Mouse (Mus musculus): ENCODE data around the gene Ppa1.
"Not testable (repeated sequence)": the region's sequence is repeated elsewhere in the genome, so short reads cannot be mapped to it uniquely, and the experiment has no call there.

The Ppa1 gene

DNA sequence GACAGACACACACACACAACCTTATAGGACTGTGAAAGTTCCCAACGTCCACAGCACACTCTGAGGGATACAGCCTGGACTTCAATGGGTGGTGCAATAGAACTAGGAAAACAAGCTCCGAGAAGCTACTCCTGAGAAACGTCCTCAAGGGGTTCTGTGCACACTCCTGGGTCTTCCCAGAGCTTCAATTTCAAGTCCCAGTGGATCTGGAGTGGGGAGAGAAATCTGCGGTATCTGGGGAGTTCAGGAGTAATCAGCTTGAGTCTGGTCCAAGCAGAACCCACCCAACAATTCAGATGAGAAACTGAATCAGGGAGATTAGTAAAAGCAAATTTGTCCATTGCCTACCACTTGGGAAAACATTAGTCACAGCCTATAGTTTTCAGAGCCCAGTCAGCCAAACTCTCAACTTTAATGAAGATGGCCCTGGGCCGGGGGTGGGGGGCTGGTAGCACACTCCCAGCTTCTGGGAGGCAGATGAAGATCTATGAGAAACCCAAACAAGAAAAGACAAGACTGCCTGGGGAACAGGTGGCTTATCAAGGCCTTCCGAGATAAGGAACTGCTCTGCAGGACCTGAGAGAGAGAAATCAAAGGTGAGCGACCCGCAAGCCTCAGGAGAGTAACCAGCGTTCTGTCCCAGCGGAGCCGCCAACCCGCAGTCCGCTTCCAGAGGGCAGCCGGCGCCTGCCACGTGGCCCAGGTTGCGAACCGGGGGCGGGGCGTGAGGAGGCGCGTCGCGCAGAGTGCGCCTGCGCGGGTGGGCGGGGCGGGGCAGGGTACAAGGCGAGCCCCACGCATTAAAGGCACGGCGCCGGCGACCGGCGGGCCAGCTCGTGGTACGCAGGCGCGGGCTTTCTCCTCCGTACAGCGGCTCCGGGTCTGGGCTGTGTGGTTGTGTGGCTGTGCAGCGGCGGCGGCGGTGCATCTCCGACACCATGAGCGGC, at the start of gene Ppa1:
Ppa1 (plus strand) TSS at position 763 of the 947 bp plus-strand sequence.
- DNase-seq (ENCODE audit: low spot score) = peak; percentile 82

DNA sequence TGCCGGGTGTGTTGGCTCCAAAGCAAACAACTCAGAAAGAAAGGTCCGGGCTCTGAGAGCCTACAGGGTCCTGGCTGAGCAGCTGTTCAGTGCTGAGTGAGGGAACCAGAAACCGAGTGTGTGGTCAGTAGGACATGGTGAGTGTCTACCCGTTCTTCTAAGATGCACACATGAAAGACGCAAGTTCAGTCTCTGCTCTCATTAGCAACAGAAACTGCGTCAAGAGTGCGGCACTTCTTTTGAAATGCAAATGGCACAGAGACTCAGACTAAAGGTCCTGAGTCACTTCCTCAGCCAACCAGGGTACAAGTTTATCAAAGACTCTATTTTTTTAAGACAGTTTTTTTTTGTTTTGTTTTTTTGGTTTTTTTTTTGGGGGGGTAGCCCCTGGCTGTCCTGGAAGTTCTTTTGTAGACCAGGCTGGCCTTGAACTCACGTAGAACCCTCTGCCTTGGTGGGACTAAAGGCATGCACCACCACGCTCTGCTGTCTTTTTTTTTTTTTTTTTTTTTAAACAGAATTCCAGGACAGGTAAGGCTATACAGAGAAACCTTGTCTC, 48.7 kb upstream of the Ppa1 start:
- no peak for DNase-seq (ENCODE audit: low spot score)

DNA sequence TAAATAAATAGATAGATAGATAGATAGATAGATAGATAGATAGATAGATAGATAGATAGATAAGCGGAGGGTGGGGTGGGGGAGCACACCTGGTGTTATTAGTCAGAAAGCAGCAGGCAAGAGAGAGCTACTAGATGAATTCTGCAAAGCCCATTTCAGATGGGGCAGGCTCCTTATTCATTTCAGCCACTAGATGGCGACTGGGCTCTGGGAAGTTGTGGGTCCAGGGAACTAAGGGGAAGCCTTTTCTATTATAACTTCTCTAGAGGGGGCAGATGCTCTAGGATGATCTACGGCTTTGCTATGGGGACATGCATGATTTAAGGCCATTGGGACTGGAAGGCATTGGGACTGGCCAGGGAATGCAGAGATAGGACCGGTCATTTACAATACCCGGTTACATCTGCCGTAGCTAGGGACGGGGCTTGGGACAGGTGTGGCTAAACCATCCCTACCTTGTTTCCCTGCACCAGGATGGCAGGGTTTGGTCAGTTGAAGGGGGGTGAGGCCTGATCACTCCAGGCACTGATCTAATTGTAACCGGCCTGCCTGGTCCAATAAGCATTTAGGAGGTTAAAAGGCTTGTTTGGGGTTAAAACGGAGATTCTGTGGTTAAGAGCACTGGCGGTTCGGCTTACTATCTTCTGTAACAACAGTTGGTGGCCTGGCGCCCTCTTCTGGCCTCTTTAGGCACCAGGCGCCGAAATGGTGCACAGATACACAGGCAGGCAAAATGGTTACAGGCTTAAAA, 45.9 kb upstream of the Ppa1 start:
- no peak for DNase-seq (ENCODE audit: low spot score)

DNA sequence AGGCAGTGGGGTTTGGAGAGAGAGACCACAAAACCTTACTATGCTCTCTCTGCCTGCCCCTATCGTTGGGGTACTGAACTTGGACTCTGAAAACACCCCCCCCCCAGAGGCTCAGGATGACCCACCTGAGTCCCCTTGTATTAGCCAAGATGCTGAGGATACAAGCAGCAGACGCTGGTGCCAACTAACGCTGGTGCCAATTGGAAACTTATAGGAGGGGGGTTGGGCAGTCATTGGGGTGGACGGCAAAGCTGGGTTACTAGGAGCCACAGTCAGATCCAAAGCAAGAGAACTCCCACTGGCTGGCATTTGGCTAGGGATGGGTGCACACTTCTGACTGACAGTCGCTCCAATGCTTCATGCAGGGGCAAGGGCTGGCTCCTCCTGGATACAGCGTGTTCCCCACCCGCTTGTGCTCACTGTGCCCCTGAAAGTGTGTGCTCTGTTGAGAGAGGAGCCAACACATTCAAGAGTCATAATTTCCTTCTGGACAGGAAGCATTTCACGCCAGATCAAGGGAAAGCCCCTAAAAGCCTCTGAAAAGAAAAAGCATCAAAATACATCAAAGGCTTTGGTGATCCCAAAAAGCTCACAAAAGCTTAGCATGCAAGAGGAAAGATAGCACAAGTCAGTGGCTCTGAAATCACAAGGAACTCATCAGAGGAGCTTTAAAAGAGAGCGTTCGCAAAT, 43.8 kb upstream of the Ppa1 start:
- DNase-seq (ENCODE audit: low spot score) = no peak

DNA sequence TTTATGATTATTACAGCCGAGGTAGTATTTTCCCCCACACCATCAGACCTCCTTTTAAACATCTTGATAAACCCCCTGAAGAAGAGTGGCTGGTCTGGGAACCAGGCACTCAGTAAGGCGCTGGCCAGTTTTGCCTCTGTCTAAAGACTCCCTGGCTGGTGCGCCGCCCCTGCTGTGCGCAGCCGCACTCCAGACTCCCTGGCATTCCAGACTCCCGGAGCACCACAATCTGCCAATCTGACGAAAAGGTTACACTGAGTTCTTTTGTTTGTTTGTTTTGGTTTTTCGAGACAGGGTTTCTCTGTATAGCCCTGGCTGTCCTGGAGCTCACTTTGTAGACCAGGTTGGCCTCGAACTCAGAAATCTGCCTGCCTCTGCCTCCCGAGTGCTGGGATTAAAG, 43.0 kb upstream of the Ppa1 start:
- DNase-seq (ENCODE audit: low spot score) = not testable (repeated sequence)

DNA sequence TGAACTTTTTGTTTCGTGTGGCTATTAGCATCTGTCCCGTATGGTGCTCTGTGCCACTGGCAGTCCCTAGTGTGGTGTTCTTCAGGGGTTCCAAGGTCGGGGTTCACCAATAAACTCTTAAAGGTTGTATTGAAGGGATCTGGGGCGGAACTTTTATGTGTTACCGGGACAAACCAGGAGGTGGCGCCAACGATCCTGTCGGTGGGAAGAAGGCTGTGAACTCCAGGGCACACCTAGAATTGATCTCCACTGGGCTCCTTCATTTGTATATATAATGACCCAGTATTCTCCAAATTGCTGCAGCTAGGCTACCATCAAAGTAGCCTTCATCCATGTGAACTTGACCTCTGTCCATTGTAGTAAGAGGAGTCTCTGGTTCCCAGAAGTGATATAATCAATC, 42.5 kb upstream of the Ppa1 start:
- no peak for DNase-seq (ENCODE audit: low spot score)

DNA sequence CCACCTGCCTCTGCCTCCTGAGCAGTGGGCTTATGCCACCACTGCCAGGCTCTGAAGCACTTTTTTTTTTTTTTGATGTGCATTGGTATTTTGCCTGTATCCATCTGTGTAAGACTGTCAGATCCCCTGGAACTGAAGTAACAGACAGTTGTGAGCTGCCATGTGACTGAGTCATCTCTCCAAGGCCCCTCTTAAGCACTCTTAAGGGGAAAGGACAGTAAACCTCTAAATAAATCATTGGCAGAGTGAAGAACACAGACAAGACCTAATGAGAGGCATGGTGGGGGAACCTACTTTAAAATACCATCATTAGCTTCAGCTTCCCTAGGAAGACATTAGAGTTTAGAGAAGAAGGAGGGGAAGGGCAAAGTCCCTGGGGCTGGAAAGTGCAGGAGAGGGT, 40.1 kb upstream of the Ppa1 start:
- DNase-seq (ENCODE audit: low spot score) = no peak

DNA sequence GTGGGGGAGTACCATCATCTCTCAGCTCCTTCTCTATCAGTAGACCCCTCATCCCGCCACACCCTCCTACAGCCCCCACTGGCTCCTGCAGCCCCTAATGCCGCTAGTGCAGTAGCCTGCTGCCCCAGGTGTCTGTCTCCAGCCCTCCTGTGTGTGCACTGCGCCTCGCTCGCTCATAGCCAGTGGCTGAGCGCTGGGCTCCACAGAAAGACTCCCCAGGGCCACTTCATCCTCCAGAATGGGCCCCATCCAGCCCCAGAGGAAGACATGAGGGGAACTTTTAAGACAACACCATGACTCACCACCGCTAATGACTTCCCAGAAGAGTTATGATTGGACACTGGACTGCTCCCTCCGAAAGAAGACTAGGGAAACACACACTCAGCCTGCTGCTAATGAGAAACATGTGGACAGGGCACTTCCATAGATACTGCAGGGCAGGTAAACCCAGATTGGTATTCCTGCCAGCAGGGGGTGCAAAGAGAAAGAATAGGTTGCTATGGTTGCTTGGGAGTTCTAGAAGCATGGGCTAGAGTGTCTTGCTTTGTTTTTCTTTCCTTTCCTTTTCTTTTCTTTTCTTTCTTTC, 37.6 kb upstream of the Ppa1 start:
- no peak for DNase-seq (ENCODE audit: low spot score)

DNA sequence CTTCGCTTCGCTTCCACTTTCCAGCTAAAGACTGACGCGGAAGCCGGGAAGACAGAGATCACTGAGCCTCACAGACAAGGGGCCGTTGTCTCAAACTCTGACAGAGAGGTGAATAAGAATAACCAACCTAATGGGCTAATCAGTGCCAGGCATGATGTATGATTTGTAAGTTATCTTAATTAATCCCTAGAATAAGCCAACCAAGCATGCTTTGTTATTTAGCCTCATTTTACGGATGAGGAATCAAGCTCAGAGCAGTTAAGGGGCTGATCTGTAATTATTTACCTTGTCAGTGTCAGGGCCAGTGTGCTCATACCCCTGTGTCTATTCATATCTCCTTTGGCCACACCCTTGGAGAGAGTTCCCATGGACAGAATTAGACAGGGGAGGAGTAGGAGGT, 34.0 kb upstream of the Ppa1 start:
- no peak for DNase-seq (ENCODE audit: low spot score)

DNA sequence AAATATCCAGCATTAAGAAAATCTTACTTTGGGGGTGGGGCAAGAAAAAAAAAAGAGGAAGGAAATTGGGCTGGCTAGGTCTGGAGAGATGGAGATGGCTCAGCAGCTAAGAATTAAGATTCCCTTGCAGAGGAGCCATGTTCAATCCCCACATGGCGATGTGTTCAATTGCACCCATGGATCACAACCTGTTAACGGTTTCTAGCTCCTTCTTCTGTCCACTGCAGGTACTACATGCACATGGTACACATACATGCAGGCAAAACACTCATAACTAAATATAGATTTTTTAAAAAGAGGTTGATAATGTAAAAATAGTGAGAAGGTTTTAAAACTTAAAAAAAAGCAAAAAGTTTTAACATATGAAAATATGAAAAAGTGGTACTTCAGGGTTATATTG, 29.8 kb upstream of the Ppa1 start:
- no peak for DNase-seq (ENCODE audit: low spot score)

DNA sequence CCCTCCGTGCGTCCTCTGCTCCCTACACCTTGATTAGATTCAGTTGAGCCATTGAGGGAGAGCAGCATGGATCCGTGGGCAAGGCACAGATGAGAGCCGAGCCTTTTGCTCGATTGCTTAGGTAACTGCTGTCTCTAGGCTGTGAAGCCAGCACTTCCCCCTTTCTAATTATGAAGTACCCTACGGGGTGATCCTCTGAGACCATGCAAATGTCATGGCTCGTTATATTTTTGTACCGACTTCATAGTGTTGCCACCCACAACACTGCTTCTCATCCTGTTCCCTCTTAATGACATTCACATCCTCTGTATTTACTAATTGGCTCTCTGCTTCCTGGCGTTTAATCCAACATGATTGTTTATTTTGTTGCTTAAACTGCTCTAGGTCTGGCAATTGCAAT, 26.7 kb upstream of the Ppa1 start:
- DNase-seq (ENCODE audit: low spot score) = no peak

DNA sequence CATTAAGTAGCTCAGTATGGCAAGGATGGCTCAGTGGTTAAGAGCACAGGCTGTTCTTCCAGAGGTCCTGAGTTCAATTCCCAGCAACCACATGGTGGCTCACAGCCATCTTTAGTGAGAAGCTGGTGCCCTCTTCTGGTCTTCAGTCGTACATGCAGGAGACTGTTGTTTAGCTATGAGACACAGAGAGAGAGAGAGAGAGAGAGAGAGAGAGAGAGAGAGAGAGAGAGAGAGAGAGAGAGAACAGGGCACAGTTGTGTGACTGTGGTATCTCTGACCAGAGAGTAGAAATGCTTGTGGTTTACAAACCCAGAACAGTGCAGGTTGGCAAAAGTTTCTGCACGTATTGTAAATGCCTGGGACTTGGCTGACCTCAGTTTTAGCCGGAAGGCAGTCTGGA, 24.5 kb upstream of the Ppa1 start:
- not testable (repeated sequence) for DNase-seq (ENCODE audit: low spot score)

DNA sequence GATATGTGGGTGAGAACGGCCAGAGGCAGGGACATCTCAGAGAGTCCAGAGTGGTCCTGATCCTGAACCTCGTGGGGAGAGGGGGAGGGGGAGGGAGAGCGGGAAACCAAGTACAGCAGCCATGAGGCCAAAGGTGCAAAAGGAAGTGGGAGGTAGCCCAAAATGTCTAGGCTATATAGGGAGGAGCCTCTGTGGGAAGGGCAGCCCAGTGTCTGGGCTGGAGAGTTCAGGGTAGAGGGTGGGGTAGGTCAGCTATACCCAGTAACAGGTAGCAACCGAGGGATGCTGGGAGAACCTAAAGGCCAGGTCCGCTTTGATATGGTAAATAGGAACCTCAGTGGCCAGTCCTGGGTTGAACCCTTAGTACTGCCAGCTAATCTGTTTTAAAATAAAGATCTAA, 23.6 kb upstream of the Ppa1 start:
- DNase-seq (ENCODE audit: low spot score) = no peak

DNA sequence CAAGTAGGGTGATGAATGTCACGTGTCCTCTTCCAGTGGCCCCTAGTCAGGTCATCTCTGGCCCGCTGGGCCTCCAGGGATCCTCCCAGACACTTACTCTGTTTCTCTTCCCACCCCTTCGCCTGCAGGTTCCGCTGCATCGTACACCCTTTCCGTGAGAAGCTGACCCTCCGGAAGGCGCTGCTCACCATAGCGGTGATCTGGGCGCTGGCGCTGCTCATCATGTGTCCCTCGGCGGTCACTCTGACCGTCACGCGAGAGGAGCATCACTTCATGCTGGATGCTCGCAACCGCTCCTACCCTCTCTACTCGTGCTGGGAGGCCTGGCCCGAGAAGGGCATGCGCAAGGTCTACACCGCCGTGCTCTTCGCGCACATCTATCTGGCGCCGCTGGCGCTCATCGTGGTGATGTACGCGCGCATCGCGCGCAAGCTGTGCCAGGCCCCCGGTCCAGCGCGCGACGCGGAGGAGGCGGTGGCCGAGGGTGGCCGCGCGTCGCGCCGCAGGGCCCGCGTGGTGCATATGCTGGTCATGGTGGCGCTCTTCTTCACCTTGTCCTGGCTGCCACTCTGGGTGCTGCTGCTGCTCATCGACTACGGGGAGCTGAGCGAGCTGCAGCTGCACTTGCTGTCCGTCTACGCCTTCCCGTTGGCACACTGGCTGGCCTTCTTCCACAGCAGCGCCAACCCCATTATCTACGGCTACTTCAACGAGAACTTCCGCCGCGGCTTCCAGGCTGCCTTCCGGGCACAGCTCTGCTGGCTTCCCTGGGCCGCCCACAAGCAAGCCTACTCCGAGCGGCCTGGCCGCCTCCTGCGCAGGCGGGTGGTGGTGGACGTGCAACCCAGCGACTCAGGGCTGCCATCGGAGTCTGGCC, 22.7 kb upstream of the Ppa1 start:
- DNase-seq (ENCODE audit: low spot score) = no peak

DNA sequence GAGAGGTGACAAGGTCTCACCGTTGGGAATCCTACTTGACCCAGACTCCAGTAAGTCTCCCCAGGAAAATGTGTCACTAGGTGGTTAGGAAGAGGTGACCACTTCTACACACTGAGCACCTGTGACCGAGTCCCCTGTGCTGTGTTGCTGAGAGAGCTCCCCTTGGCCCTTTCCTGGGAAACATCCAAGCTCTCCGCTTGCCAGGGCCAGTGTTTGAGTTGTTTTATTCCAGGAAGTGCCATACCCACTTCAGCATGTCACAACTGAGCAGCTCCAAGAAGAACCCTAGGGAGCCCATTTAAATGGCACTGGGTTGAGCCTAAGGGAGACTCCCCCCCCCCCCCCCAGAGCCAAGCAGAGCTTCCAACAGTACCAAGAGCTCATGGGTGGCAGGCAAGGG, 21.8 kb upstream of the Ppa1 start:
- no peak for DNase-seq (ENCODE audit: low spot score)

DNA sequence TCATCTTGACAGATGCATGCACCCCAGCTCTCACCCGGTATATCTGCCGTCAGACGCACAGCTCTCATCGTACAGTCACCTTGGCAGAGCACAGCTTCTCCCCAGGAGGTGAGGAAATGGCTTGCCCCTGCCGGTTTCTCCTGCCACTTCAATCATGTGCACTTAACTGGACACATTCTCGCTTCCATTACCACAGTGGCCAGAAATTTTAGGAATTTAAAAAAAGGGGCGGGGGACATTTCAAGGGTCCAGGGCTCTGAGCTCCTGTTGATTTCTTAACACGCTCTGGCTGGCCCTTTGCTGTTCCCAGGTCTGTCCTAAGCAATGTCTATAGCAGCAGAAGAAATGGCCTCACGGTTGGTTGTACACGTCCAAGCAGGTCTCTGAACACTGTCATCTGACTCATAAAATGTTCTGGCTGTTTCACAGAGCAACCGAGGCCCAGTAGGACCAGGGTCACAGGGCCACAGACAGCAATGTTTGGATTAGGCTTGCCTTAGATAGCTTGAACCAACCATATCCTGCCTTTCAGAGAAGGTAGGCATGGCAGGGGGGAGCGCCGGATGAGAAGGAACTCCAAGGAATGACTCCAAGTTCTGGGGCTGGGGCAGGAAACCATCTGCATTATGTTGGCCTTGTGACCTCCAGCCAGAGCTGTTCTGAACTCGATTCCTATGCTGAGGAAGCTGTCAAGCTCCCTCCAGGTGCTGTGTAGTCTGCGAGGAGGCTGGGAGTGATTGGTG, 21.0 kb upstream of the Ppa1 start:
- DNase-seq (ENCODE audit: low spot score) = no peak

DNA sequence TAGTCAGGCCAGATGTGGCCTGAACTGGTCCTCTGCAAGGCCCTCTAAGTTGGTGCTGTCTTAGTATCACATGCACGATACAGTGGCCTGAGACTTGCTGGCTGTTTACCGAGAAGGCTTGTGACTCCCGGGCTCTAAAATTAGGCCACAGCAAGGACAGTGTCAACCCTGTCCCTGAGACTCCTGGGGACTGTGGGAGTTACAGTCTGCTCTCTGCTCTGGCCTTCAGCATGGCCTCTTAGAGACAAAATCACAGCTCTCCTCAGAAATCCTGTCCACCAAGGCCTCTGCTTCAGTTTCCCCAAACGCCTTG, 20.5 kb upstream of the Ppa1 start:
- peak; percentile 11 for DNase-seq (ENCODE audit: low spot score)

DNA sequence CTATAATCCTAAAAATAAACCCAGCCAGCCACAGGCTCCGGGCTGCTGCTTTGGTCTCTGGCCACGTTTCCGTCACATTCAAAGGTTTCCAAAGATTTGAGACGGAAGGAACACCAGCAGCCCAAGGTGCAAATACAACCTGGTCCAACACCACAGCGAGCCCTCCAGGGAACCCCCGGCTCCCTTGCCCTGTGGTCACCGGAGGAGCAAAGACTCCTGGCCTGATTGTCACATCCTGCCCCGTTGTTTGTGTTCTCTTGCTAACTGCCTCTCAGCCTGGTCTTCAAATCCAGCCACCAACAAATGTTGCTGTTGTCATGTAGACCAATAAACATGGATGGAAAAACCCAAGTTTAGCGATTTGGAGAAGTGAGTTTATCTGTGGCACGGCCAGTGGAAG, 15.9 kb upstream of the Ppa1 start:
- no peak for DNase-seq (ENCODE audit: low spot score)

DNA sequence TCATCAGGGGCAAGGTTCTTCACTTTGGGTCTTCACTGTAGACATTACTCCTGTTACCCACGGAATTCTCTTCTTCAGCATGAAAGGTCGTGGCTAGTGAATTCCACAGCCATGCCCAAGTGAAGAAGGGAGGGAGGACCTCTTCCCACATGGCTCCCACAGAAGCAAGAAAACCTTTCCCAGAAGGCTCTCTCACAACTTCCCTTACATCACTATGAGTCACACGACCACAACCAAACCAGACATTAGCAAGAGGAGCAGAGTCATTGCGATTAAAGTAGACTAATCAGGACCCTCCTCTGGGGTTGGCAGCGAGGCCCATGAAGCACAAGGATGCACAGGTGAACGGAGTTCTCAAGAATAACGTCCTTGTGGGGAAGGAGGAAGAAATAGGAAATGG, 11.3 kb upstream of the Ppa1 start:
- no peak for DNase-seq (ENCODE audit: low spot score)

DNA sequence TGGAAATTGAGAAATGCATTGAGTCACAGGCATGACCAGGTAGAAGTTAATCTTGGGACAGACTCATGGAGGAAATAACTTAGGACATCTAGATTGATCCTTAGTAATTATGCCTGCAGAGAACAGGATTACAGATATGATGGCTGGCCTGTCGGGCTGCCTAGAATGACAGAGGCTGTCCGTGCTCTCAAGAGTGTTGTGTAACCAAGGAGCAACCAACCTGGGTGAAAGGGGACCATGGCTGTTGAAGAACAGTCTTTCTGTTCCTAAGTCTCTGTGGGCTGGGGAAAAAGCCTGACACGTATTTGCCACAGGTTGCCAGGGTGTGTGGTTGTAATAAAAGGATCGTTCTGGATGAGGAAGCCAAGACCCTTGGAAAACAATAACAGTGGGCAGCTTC, 8.0 kb upstream of the Ppa1 start:
- DNase-seq (ENCODE audit: low spot score) = no peak

DNA sequence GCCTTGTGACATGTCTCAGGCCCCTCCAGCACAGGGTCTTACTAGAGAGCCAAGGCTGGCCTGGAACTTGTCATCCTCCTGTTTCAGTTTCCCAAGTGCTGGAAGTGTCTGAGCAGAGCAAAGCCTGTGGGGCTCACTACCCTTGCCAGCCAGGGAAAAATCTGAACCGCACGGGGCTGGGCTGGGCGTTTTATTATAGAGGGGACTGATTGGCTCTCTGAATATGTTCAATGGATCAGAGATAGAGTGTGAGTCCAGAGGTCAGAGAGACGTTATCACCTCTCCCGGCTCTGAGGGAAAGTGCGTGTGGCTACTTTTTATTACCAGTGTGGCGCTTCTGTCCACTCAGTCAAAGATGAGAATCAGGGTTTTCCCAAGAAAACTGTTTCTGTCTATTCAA, 1.8 kb upstream of the Ppa1 start:
- no peak for DNase-seq (ENCODE audit: low spot score)

Data from ovary, adult 18-20 months (tissue).